Mouse (Mus musculus) kidney, postnatal 25 days (tissue): ENCODE measurements around the gene Olfr1181.
"Not testable (repeated sequence)": the region's sequence is repeated elsewhere in the genome, so short reads cannot be mapped to it uniquely, and the experiment has no call there.

Experiments
- DNase-seq, 2 experiments: peaks; one replicate each; pipeline ENCODE4 v3.0.0; 2021; ENCODE audit warnings: mixed read lengths in 2 of 2

Olfr1181 gene

DNA sequence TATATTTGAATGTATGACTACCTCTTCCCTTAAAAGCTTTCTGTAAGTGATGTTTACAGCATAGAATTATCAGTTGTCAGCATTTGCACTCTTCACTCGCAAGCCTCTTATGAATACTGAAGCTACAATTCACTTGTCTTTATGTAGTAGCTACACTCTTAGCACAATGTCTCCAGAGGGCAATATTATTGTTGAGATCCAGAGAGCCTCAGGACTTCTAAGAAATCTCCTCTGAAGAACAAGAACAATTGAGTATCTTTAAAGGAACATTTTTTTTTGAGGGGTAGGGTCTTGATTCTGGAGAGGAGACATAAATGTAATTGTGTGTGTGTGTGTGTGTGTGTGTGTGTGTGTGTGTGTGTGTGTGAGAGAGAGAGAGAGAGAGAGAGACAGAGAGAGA lies at the start of gene Olfr1181:
Gene Olfr1181 (minus strand): TSS at position 101 of the 400 bp plus-strand sequence.
- DNase-seq, result no peak

DNA sequence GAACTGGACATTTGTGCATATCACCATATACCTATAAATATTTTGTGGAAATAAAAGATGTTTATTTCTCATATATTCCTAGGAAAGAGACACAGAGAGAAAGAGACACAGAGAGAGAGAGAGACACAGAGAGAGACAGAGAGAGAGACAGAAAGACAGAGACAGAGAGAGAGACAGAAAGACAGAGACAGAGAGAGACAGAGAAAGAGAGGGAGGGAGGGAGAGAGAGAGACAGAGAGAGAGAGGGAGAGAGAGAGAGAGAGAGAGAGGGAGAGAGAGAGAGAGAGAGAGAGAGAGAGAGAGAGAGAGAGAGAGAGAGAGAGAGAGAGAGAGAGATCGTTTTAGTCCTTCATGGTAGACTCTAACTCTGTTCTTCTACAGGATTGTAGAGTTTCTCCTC lies 28.6 kb upstream of the Olfr1181 start, which contains the start of gene Olfr1183:
Gene Olfr1183 (plus strand): TSS at position 301 of the 400 bp plus-strand sequence.
- not testable (repeated sequence) for DNase-seq

- no peak for DNase-seq
Measured at GRCm38 (mm10) chr2:88449031-88449430, 23.1 kb upstream of the Olfr1181 start, which contains the start of gene Gm13757. Gene Gm13757, minus strand, starts transcription at chr2:88449131.

GRCm38 (mm10) chr2:88419051-88419450 lies 6.9 kb downstream of the Olfr1181 start, which contains the start of gene Olfr1180:
Gene Olfr1180, minus strand, starts transcription at chr2:88419151.
- no peak for DNase-seq

DNA sequence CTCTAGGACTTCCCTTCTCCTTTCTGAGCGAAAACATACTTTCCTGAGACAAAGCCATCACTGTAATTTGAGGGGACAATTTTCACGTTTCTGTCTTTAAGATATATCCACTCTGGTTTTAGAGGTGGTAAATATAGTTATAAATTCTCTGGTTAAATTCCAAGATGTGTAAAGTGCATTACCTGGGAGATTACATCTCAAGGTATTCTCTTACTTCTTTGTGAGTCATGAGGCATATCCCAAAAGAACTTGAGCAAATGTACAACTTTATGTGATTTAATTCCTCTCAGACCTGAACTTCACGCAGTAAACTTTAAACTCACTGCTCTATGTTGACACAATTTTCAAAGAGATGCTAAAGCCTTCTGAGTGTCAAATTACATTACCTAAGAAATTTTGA lies 19.6 kb downstream of the Olfr1181 start, which contains the start of gene Olfr1179:
Gene Olfr1179 (minus strand): TSS at position 101 of the 400 bp plus-strand sequence.
- no peak for DNase-seq

GRCm38 (mm10) chr2:88386762-88387161 lies 39.2 kb downstream of the Olfr1181 start, which contains the start of gene Olfr1178:
Gene Olfr1178, plus strand, starts transcription at chr2:88387062.
- no peak for DNase-seq
